Mouse (Mus musculus): ENCODE results near the gene Haao.

Haao gene

DNA sequence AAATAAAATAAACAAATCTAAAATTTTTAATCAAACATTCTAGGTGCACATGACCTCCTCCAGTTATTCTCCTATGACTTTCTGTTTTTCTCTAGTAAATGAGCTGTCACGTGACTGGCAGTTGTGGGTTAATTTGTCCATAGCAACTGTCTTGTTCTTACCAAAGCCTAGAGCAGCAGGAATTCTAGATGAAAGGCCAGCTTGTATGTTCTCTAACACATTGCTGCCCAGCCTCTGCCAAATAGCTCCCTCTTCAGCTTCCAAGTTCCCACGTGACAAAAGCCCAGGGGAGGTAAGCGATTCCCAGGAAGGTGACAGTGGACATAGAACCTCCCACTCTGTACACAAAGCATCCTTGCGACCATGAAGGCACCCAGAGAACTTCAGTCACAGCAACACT is 13.6 kb downstream of the Haao start:
- no peak for DNase-seq (ENCODE audit: low read depth)

DNA sequence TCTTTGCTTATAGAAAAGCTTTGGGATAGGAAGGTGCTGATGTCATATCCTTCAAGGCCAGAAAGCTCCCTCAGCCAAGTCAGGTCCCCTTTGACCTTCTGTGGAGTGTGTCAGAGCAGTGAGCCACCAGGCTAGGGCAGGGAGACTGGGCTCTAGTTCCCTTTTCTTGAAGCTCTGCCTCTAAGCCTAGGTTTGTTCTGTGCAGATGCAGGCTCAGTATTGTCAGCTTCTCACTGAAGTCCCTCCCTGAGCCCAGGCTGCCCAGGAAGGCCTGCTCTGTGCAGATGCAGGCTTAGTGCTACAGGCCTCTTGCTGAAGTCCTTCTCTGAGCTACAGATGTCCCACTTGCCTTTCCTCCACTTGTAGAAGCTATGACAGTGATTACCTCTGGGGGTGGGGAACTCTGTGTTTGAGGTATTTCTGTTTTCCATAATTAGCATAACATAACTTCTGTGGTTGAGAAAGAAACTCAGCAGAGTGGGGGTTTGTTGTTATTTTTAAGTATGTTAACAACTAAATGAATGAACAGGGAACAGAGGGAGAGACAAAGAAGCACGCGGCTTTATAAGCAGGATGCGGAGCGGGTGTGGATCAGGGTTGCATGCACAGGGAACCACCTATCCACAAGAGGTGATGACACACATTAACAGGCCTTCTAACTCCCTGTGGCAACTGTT is 17.0 kb downstream of the Haao start:
- no peak for DNase-seq (ENCODE audit: low read depth)

DNA sequence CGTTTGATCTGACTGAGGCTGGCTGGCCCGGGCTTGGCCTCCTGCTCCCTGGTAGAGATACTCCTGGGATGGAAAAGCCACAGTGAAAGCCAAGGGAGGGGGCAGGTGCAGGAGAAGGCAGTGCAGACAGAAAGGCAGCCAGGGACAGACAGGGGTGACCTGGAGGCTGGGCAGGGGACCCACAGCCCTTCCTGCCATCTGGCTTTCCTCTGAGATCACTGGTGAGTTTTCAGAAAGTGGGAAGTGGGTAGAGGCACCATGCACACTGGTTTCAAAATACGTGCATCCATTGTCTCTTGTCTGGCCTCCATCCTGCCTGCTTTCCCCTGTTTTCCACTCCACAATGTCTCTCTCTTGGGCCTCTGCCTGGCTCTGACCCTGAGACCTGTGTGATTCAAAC is 18.4 kb downstream of the Haao start:
- no peak for DNase-seq (ENCODE audit: low read depth)

DNA sequence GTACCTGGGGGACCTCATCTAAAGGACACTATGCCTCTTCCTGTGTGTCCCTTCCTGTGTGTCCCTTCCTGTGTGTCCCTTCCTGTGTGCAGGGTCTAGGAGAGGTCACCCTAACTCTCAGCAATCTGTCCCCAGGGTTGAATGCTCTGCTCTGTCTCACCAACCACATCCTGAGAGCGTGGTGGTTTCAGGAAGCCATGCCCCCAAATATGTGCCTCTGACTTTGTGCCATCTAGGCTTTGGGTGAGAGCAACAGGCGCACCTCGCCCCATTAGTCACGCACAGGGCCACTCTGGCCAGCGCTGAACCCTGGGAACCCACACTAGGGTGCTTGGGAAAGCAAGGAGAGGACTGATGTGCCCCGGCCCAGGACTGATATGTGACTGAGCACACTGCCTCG is 23.9 kb downstream of the Haao start:
- DNase-seq (ENCODE audit: low read depth): no peak

DNA sequence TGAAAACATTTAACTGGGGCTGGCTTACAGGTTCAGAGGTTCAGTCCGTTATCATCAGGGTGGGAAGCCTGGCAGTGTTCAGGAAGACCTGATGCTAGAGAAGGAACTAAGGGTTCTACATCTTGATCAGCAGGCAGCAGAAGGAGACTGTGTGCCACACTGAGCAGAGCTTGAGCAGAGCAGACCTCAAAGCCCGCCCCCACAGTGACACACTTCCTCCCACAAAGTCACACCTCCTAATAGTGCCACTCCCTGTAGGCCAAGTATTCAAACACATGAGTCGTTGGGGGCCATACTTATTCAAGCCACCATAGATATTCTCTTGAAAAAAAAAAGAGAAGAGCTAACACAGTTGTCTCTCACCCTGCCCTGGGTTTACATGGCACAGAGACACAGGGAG is 25.9 kb downstream of the Haao start:
- DNase-seq (ENCODE audit: low read depth): no peak

DNA sequence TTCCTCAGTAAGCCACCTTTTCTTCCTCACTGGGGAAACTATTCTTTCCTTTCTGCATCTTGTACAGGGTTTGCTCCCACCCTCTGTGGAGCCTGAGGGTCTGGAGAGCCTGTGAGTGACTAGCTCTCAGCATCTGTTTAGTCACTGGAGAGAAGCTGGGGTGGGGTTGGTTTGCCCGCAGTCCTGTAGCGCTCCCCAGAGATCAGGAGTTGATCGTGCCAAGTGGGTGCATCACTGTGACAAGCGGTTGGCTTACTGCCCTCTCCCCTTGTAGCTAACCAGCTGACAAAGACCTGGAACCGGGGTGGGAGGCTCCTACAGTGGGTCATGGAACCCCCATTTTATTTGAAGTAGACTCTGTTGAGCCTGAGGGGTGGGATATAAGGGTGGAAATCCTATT is 27.1 kb downstream of the Haao start:
- DNase-seq (ENCODE audit: low read depth): no peak

DNA sequence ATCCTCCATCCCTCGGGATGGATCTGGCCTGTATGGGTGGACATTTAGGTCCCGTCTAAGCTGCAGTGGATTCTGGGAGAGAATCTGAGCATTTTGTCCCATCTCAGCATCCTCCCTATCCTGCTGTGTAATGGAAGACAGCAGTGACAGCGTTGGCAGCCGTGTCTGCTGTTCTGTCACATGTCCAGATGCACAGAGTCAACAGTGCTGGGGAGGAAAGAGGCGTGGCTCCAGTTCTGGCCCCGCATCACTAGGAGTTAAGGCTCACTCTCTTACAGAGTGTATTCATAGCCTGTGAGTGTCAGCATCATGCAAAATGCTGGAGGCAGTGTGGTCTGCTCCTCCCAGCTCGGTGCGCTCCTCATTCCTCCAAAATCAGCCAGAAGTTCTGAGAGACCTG is 28.3 kb downstream of the Haao start:
- no peak for DNase-seq (ENCODE audit: low read depth)

DNA sequence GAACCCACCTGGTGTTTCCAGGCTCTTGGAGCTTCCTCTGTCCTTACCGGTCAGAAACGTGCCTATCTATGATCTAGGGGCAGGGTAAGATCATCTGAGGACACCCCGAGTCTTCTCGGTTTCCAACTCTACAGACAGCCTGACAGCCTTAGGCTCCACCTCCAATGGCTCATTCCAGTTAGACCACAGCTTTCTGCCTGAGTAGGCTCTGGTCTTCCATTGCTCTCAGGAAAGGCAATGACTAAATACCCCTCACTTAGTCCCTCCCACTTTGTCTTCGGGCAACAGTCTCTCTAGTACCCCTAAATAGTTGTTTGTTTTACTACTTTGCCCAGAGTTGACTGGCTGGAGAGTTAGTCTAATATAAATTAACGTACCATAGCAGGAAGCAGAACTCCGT is 30.8 kb downstream of the Haao start:
- DNase-seq (ENCODE audit: low read depth): no peak

DNA sequence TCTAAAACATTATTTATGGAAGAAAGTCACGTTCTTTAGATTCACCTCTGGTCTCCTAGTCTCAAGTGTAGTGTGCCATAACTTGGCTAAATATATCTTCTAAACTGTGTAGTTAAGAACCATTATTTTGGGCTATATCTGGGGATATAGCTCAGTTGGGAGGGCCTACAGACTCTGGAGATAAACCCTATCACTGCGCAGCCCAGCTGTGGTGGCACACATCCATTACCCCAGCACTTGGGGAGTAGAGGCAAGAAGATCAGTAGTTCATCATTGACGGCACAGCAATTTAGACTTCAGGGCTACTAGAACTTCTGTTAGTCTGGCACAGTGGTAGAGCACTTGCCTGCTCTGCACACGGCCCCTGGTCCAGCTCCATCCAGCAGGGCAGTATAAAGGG is 34.7 kb downstream of the Haao start:
- no peak for DNase-seq (ENCODE audit: low read depth)

DNA sequence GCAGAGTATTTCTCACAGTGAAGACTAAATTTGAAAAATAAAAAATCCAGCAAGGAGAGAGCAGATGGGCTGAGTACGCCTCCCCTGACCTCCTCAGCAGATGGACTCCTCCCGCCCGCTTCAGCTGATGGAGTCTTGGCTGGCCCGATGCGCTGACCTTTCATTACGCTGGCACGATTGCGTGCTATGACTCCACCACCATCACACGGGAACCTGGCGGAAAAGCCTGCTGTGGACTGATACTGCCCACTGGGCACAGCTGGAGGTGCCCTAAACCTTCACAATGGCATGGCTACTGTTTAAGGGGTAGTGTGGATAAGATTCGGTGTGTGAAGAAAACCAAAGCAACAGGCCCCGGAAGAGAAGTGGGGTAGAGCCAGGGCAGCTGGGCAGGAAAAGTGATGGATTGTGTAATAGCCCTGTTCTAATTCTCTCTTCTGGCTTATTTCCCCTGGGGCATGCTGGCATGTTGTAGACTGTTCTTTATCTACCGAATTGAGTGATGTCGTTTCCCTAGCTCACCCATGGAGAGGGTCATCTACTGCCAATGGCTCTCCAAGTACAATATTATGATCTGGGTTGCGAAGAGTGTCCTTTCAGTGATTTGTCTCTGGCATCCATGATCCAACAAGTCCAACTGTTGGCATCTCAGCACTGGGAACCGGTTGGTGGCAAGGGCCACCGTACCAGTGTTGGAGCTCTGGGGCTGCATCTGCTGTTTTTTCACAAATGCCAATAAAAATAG is 35.4 kb downstream of the Haao start:
- DNase-seq (ENCODE audit: low read depth): no peak

DNA sequence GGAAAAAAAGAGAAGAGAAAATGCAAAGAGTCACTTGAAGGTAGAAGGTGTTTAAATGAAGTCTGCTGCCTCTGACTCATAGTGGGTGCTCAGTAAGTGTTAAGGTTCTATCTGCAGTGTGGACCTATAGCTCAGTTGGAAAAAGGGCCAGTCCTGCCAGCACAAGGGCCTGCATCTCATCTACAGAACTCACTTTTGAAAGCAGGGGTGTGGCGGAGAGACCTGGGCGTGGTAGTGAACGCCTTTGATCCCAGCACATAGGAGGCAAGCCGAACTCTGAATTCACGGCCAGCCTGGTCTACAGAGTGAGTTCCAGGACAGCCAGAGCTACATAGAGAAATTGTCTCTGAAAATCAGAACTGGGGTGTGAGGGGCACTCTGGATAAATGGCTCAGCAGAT is 37.5 kb downstream of the Haao start:
- no peak for DNase-seq (ENCODE audit: low read depth)

DNA sequence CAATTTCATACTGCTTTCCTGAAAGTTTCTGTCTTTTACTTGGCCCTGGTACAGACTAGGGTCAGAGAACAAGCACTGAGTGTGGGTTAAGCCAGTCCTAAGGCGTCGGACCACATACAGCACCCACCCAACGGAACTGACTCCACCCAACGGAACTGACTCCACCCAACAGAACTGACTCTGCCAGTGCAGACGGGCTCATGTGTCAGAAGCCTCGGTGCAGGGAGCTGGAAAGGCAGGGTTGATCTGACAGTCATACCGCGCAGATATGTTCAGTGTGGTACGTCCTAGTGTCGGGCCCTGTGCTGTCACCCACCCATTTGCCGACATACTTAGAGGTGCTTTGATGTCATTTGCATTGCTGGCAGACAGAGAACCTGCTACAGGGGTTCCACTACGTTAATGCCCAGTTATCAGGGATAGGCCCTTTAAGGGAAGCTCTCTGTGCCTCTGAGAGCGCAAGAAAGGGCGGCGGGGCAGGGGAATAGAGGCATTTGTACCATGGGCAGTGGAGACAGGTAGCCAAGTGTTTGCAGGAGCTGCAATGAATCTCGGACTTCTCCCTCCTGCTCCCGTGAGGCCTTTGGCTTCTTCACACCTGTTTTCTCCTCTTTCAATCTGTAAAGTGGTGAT is 38.5 kb downstream of the Haao start:
- no peak for DNase-seq (ENCODE audit: low read depth)

DNA sequence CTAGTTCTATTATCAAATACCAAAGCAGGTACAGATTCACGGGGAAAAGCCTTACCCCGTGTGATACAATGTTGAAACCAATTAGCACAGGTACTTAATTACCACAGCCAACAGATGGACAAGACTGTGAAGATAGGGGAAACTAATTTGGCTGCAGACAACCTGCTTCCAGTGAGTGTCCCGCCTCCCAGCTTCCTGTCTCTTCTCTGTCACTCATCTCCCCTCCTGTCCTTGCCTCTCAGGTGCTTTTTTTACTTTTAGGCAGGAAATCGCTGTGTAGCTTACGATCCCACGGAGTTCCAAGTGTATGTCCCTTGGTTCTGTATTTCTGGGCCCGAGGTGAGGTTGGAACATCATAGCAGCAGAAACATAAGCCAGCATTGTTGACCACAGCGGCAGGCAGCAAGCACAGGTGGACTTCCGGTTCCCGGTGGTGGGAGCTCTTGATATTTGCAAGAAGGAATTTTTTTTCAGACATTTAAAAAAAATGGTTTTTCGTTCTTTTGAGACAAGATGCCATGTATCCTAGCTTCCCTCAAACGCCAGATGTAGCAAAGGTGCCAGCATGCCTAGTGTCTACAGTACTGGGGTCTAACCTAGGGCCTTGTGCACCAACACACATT is 39.2 kb downstream of the Haao start:
- no peak for DNase-seq (ENCODE audit: low read depth)

DNA sequence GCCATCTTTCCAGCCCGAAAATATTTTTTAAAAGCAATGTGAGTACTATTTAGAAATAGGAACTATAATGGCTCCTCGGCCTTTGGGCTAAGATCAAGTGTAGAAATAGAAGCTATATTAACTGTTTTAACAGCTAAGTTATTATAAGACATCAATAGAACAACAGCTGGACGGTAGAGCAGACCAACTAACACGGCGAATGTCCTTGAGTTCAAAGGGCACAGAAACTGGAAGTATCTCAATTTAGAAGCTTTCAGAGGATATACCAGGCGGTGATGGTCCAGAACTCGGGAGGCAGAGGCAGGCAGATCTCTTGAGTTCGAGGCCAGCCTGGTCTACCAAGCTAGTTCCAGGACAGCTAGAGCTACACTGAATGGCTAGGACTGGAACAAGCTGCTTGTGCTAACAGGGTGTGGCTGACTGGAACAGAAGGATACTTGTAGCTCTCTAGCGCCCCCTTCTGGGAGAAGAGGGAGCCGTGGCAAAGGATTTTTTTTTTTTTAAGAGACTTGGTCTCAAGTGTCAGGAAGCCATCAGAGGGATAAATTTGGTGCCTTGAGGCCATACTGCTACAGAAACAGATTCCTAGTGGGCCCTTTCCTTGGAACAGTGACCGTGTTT is 39.9 kb downstream of the Haao start:
- peak; percentile 73 for DNase-seq (ENCODE audit: low read depth)

DNA sequence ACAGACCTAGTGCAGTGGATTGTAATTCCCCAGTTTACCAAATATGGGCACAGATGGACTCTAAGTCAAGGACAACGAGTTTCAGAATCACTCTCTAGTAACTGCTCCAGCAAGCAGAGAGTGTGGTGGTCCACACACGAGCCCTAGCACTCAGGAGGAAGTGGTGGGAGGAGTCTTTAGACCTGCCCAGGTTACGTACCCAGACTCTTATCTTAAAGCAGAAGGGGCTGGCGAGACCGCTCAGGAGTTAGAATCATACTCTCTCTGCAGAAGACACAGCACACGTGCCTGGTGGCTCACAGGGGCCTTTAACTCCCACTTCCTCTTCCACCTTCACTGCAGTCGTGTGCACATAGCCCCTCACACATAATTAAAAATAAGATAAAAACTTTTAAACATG is 40.4 kb downstream of the Haao start:
- no peak for DNase-seq (ENCODE audit: low read depth)

DNA sequence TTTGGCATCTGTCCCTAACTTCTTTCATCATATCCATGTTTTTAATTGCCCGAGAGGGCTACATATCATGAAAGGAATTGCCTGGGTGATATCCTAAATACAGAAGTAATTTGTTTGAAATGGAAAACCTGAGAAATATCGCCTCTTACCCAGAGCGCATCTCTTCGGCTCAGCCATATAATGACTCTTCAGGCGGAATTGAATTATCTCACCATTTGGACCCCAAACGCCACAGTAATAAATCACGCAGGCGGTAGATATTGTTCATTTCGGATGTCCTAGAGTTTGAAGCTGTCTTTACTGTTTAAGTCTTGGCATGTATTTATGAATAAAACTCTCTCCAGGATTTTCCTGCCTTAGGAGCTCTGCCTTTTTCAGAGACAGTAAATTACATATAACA is 42.7 kb downstream of the Haao start:
- no peak for DNase-seq (ENCODE audit: low read depth)

DNA sequence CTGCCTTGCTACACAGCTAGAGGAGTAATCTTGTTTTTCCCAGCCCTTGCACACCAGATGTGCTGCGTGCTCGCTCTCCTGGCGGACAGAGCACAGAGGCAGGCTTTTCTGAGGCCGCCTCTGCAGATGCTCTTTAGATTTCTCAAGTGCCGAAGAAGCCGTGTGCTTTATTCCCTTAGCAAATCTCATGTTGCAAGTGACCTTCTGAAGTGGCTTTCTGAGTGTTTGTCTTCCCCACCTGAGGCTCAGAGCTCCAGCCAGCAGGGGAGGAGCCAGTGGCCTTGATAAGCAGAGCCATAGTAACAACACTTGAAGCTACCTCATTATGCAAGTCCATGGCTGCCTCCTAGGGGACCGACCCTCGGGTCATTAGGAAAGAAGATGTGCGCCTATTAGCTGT is 43.8 kb downstream of the Haao start:
- DNase-seq (ENCODE audit: low read depth): no peak

DNA sequence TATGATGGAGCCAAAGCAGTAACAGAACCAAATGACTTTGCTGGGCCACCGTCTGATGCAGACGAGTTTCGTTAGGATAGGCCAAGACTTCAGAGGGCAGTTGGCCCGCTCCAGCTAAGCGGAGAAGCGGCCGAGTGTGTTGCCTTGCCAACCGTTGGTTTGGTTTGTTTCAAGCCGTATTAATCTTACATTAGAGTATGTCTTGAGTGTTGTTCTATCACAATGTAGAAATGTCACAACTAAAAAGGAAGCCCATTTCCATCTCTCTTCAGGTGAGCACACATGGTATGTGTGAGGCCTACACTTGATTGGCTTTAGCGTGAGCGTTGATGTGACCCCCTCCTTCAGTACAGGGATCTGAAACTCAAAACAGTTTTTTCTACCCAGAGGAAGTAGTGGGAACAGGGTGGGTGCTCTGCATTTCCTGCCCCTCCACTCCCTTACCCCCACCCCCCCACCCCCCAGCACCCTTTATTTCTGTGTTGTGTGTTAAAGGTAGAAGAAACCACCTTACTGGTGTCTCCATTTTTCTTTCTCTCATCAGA is 48.2 kb downstream of the Haao start:
- DNase-seq (ENCODE audit: low read depth): no peak

DNA sequence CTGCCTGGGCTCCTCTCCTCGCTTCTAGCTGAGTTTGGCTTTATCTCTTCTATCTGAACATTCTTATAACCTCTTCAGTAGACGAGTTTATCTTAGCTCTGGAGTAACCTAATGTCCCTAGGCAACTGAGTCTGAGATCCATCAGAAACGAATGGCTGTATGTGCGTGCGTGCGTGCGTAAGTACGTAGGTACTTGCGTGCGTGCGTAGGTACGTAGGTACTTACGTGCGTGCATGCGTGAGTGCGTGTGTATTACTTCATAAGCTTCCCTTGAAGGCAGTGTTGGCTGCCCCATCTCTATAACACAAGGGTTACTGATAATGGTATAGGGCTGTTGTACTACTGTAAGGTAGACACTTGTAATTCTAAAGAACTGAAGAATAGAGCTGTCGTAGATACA is 52.6 kb downstream of the Haao start:
- DNase-seq (ENCODE audit: low read depth): no peak

DNA sequence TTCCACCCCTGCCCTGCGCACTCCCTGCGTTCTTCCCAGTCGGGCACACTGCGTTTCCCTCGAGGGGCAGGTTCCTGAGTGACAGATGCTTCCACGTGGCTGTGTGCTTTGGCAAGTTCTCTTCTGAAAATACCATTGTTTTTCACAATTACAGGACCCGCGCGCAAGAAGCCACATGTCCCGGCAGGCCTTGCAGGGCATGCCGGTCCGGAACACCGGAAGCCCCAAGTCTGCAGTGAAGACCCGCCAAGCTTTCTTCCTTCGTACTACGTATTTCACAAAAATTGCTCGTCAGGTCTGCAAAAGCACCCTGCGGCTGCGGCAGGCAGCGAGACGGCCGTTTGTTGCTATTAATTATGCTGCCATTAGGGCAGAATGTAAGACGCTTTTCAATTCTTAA is 55.4 kb downstream of the Haao start:
- DNase-seq (ENCODE audit: low read depth): no peak

DNA sequence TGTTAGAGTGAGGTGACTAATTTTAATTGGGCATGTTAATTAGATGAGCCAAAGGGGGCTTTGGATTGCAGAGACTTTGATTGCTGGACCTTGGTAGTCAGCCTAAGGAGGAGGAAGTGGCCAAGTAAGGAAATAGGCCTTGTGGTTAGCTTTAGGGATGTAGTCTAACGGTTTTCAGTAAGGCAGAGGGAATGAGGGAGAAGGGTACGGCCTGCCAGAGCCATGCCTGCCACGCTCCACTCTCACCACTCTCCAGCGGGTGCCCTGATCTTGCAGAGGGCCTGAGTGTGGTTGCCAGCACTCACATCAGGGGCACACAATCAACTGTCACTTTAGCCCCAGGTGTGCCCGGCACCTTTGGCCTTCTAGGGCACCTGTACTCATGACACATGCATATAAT is 57.6 kb downstream of the Haao start:
- no peak for DNase-seq (ENCODE audit: low read depth)

DNA sequence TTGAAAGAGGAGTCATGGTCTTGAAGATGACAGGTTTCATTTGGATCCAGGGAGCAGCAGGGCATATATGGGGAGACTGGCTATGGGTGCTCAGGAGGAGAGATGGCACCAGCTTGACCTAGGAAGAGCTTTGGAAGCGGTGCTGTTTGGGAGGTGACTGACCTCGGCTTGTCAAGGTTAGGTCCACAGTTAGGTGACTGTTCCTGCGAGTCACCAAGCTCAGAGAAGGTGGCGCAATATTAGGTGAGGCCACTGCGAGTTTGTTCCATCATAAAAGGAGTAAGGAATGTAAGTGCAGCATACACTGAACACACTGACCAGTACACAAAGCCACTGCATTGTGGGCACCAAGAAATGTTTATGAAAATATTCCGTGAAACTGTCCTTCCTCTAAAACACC is 61.3 kb downstream of the Haao start:
- DNase-seq (ENCODE audit: low read depth): no peak
